Mouse (Mus musculus) C3H10T1/2 (cell line): ENCODE measurements around the gene Cox8c. TPM values are rescaled to one million over a fixed set of nuclear protein-coding genes. Genes with fewer than 3 reads are reported as not detected.

Experiments
- polyA plus RNA-seq, 2 experiments: library from polyadenylated mRNA; unstranded; fragments of >200 nt; fragmentation: generic; extraction: Trizol; gene quantifications; one replicate each; pipeline ENCODE4 v1.2.1; 2012; ENCODE audit warnings: missing spikeins in 2 of 2

Gene Cox8c
- polyA plus RNA-seq: not detected

GRCm38 (mm10) chr12:102899091-102899490, at the start of gene Cox8c:
Cox8c (plus strand) TSS chr12:102899316.

DNA sequence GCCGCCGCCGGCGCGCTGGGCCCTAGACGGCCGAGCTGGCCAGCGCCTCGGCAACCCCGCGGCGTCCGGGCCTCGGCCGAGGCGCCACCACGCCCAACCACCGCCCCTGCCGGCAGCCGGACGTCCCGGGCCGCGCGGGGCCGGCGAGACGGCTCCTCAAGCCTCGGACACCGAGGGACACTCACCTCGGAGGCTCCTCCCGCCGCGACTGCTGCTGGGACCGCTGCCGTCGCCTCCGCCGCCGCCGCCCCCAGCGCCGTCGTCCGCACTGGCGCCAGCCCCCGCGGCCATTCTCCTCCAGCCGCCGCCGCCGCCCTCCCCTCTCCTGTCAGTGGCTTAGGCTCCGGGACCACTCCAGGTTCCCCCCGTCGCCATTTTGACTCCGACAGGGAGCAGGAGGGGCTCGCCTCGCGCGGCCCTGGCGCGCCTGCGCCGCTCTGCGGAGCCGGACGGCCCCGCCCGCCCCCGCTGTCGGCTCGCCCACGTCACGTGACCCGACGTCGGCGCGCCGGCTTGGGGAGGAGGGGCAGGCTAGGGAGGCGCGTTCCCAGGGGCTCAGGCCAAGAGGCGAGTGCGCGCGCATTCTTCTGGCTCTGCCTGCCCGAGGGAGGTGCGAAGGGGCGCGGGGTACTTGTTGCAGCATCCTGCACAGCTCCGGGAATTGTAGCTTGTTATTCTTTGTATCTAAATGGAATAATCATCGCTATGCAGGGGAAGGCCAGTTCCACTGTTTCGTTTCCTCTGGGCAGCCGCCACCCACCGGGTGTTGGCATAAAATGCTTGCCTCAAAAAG, 20.9 kb upstream of the Cox8c start, which contains the start of gene Btbd7:
Btbd7 (minus strand) TSS at position 441 of the 793 bp plus-strand sequence.

GRCm38 (mm10) chr12:102948778-102949394, 49.8 kb downstream of the Cox8c start, which contains the start of gene Unc79:
Unc79 (plus strand) TSS chr12:102948859.

Other genes starting within 250 kb of the Cox8c start
- gene Itpk1, start 194.4 kb upstream of the Cox8c start, polyA plus RNA-seq: 10 to 100 TPM in 1 of 2 experiments, 1 to 10 TPM in 1; 6.9 to 11.6 TPM
- 1 to 10 TPM in 1 of 2 experiments, under 1 TPM in 1; 0.09 to 3.0 TPM for gene Moap1, start 155.7 kb upstream of the Cox8c start, polyA plus RNA-seq
- gene Tmem251, start 155.6 kb upstream of the Cox8c start, polyA plus RNA-seq: 1 to 10 TPM; 1.2 to 2.4 TPM
- gene Gm28051, start 141.6 kb upstream of the Cox8c start, polyA plus RNA-seq: under 1 TPM in 1 of 2 experiments, not detected in 1; 0.27 TPM
- 1 to 10 TPM; 2.6 to 6.2 TPM for gene Gon7, start 141.5 kb upstream of the Cox8c start, polyA plus RNA-seq
- 10 to 100 TPM in 1 of 2 experiments, 1 to 10 TPM in 1; 3.1 to 13.9 TPM for gene Ubr7, start 141.3 kb upstream of the Cox8c start, polyA plus RNA-seq
- gene Gm20604, start 140.6 kb upstream of the Cox8c start, polyA plus RNA-seq: 1 to 10 TPM; 1.0 to 4.6 TPM
- 1 to 10 TPM in 1 of 2 experiments, under 1 TPM in 1; 0.50 to 6.8 TPM for gene Btbd7, start 20.8 kb upstream of the Cox8c start, polyA plus RNA-seq
- not detected for gene Unc79, start 49.5 kb downstream of the Cox8c start, polyA plus RNA-seq